Mouse (Mus musculus) CD4-positive, CD25-positive, alpha-beta regulatory T cell, adult 4 months (primary cell): Measurements from ENCODE around the gene Ccdc73. TPM values are rescaled to one million over a fixed set of nuclear protein-coding genes. Genes with fewer than 3 reads are reported as not detected.

ENCODE experiments used
- ATAC-seq: one replicate; pipeline ENCODE4 v1.8.0; 2017
- polyA plus RNA-seq, 2 experiments: library from polyadenylated mRNA; unstranded; fragments of 100-300 nt; shearing (Covaris generic); gene quantifications; one replicate each; pipeline ENCODE4 v1.2.1; 2017

Ccdc73 gene
- polyA plus RNA-seq, 2 experiments from 2014 or later, result 3.4 to 4.5 TPM

DNA sequence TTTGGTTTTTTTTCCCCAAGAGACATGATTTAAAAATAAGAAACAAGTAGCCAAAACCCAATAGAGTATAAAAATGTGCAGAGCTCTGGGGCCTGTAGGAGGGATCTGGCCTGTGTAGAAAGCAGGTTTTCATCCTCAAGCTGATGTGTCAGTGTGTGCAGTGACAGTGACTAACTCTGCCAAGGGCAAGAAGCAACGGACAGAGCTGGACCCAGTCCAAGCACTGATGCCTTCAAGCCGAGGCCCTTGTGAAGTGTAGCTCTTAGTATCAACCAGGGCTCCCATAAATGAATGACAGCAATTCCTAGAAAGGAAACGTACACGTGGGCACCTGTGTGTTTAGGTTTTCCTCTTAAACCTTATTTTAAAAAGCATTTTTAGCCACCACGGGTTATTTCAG is 161.2 kb downstream of the Ccdc73 start:
- no peak for ATAC-seq

DNA sequence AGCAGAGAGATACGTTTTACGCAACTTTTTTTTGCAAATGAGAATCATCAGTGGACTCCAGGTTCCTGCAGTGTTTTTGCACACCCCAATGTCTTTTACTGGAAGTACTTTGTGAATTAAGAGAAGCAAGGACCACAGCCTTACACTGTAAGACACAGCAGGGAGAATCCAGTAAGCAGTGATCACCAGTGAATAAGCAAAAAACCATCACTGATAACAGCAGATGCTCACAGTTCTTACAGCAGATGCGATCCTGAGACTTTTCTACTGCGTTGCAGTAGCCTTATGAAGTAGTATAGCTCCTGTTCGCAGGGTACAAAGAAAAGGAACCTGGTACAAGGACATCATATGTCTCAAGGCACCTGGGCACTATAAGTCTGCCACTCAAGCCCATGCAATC is 162.9 kb downstream of the Ccdc73 start:
- ATAC-seq, result no peak

DNA sequence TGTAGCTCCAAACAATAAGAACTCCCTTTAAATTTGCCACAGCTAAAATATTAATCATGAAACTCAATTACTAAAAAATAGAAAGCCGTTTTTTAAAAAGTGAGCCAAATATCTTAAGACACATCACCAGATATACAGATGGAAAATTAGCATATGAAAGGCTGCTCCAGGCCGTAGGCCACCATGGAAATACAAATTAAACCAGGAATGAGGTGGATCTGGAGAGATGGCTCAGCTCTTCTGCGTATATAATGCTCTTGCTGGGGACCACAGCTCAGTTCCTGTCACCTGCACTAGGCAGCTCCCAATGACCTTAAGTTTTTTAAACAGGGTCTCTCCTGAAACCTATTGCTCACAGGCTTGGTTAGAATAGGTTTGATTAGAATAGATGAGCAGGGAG is 166.5 kb downstream of the Ccdc73 start:
- ATAC-seq, result no peak

DNA sequence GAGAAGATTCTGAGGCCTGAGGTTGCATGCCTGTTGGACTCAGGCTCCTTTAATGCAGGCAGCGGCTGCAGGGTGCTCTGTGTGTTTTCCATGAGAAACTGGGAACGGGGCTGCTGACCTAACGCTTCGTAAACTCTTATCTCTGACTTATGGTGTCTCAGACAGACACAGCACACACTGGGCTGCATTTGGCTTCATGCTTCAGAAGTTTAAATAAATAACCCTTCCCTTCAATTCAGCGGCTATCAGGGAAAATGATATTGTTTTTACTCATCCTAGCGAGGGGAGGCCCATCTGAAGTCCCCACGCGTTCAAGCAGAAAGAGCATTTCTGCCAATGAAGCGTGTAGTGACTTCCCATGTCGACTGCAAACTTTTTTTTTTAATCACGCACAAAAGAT is 168.4 kb downstream of the Ccdc73 start:
- ATAC-seq, result no peak

DNA sequence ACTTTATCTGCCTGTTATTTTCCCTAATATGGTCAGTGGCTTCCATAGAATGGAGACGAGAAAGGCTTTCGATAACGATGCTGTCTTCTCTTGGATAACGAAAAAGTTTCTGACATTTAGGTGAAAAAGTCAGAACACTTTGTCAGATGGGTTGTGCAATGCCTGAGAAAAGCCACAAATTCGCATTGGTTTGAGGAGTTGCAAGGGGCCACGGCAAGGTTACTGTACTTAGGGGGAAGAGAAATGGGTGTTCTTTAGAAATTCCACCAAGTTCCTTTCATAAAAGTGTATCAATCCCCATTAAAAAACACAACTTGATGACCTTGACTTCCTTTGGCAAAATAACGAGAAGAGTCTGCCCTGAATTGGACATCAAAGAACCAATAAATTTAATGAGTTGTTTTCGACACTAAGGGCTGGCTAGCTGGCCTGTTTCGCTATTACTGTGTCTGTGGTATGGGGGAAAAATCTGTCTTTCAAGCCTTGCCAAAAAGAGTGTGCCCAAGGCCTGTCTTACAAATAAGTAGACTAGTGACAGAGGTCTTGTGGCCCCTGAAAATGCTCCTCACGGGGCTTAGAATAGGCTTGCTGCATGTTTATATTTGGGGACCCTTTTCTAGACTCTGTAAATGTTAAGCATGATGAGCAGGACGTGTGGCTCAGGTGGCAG is 168.9 kb downstream of the Ccdc73 start:
- no peak for ATAC-seq

DNA sequence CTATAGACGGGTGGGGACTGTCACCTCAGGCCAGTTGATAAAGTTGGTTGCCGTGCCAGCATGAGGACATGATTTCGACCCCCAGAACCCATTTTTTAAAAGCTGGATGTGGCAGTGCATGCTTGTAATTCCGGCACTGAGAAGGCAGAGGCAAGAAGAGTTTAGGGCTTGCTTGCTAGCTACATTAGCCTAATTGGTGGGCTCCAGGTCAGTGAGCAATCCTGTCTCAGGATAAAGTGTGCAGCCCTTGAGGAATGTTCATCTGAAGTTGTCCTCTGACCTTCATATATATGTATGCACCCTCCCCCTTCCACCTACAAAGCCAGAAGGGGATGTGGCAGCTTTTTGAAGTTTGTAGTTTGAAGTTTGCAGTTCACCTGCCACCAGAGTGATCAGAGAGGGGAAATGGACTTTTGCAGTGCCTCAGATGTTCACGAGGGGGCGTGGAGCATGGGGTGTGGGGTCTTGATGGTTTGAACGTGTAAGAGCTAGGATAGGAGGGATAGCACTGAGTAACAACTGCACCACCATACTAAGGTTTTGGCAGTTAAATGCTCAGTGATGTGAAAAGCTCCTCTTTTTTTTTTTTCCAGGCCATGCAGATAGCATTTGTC is 170.5 kb downstream of the Ccdc73 start:
- no peak for ATAC-seq

DNA sequence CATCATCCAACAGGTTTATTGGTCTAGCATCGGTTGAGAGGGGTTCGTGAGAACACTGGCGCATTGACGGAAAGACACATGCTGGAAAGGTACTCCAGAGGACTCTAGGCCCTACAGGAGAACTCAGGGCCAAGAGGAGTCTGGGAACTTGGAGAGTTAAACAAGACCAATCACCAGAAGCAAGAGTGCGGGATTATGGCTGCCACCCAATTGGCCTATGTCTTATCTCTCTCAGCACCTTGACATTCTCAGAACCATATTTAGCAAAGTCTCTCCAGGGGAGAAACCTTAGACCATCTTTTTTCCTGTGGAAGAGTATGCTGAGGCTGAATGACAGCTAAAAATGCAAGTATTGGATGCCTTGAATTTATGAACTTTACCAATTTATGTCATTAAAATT is 171.3 kb downstream of the Ccdc73 start:
- ATAC-seq, result no peak

DNA sequence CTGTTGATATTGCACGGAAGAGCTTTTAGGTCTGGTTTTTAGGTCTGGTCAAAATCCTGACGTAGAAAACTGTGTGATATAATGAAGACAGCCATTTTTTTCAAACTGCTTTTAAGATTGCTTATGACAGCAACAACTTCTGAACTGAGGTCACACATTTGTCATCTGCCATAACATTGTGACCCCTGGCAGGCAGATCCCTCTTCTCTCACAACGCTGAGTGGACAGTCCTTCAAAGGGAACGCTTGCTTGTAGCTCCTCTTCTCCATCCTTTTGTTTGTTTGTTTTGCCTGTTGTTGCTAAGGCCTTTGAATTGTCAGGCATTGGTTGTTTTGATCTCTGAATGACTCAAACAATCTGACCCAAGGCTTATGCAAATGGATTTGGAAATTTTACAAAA is 173.3 kb downstream of the Ccdc73 start:
- no peak for ATAC-seq

DNA sequence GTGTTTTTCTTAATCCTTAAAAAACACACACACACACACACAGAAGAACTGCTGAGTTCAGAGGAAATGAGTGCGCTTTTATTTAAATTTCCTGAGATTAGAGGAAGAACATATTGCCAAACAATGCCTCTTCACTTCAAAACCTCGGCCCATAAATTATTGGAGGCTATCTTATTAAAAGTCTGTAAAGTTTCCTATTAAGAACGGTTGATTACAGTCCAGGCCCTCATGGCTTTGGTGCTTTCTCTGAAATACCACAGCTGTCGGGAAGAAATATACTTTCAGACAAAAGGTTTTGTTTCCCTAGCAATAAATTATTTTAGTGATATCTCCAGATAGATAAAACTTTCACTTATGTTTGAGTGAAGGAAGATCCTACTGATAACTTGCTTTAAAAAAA is 175.5 kb downstream of the Ccdc73 start:
- no peak for ATAC-seq

DNA sequence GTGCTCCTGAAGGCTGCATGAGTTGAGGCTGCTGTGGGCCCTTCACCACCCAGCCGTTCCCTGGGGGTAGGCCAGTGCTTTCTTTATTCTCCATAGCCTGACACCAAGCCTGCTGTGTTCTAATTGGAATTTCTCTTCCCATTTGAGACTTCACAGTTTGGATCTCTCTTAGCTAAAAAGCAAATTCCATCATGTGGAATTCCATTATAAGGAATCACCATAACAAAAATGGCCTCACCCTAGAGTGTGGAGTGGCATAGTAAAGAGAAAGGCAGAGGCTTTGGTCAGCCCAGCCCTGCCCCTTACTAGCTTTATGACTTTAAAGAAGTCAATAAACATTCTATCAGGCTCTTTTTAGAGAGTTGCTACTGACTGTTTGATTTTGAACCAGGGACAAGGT is 180.7 kb downstream of the Ccdc73 start:
- ATAC-seq, result no peak

DNA sequence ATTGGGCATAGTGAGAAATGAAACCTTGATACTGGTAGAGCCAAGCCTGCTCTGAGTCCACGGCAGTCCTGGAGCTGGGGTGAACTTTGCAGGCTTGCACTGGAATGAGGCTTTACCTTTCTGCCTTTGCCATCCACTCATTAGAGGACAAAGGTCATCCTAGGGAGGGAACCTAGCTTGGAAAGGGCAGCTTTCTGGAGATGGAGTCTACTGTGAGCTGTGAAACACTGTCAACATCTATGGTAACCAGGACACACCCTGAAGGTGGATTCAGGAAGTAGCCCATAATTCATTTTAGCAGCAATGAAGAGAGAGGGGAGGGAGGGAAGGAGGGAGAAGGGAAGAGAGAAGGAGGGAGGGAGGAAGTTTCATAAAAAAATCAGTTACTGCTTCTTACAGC is 187.9 kb downstream of the Ccdc73 start:
- no peak for ATAC-seq

DNA sequence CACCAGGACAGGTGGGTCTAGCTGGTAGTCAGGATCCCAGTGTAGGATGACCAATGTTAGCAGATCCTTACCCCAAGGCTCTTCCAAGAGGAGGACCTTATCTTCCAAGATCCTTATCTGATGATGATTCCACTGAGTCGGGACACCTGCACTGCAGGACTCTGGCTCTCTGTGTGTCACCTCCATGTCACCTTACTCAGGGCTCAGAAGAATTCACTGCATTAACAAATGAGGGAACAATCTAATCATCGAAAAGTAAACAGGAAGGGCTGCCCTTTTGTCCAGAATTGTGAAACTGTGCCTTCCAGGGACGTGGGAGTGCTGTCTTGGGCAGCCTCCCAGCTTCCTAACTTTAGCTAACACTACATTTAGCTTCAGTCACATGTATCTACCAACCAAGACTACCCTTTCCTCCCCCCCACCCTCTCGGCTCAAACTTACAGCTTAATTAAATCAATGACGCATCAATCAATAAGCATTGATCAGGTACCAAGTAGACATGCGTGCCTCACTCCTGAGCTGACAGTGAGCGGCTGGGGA is 191.0 kb downstream of the Ccdc73 start:
- no peak for ATAC-seq

DNA sequence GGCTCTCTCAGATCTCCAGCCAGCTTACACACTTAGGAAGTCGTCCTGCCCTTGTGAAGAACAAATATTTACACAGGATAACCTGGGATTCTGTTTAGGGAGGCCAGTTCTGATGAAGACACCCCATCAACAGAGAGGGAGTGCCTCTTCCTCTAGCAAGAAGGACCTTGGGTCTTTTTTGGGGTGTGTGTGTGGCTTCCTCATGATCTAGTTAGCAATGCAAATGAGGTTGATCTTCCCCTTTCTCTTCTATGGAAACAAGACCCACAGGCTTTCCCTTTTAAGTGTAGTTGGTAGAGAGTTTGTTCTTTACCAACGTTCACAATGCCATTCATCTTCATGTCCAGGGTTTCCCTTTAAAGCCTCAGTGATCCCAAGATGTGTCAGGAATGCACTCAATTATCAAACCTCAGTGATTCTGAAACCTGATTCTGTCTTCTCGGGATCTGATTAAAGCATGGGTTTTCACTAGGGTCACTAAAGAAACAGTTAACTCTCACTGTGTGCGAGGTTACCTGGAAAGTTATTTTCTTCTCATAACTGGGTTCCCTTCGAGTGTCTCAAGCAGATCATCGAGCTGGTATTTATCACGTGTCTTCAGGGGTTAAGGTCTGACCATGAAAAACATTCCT is 195.3 kb downstream of the Ccdc73 start:
- ATAC-seq, result no peak

Other genes starting within 250 kb of the Ccdc73 start
- gene Tcp11l1, start 155.6 kb upstream of the Ccdc73 start, polyA plus RNA-seq, result under 1 TPM in 1 of 2 experiments, not detected in 1; 0.73 TPM
- not detected for gene Pin1rt1, start 151.4 kb upstream of the Ccdc73 start, polyA plus RNA-seq
- not detected for gene Depdc7, start 124.9 kb upstream of the Ccdc73 start, polyA plus RNA-seq
- gene Qser1, start 51.0 kb upstream of the Ccdc73 start, polyA plus RNA-seq, result 1 to 10 TPM; 1.6 to 2.1 TPM
- gene Prrg4, start 17.9 kb upstream of the Ccdc73 start, polyA plus RNA-seq, result 1 to 10 TPM; 1.2 to 2.0 TPM
- 100 to 1,000 TPM; 357 to 364 TPM for gene Eif3m, start 149.3 kb downstream of the Ccdc73 start, polyA plus RNA-seq
- not detected for gene Gm11060, start 224.2 kb downstream of the Ccdc73 start, polyA plus RNA-seq